Mouse (Mus musculus): ENCODE measurements around the gene Olfr223. TPM values are rescaled to one million over a fixed set of nuclear protein-coding genes. Genes with fewer than 3 reads are reported as not detected.

Olfr223 gene
- total and polyA plus RNA-seq, 3 experiments = not detected

- Histone ChIP-seq H3K9ac (ENCODE audit: control insufficient read depth, low read depth, low read length, poor library complexity, severe bottlenecking) (no peak overlapping the region), H3K36me3 (ENCODE audit: control insufficient read depth in 1 of 2, insufficient read depth in 2 of 2, low read length in 2 of 2) (no peaks in the 10 kb centered on the region), H3K27me3 (ENCODE audit: control insufficient read depth in 1 of 2, insufficient read depth in 2 of 2, low read length in 2 of 2) (peaks cover 3 to 4% of the 10 kb centered on the region in 2 experiments), H3K4me1 (ENCODE audit: control insufficient read depth in 1 of 2, insufficient read depth in 2 of 2, low read length in 2 of 2) (peaks cover 0 to 2% of the 10 kb centered on the region in 2 experiments; a peak in 1 of 4 replicates), H3K27ac (ENCODE audit: control insufficient read depth, low read depth, low read length) (no peak overlapping the region), H3K4me3 (ENCODE audit: control insufficient read depth in 1 of 2, insufficient read depth in 1 of 2, low read depth in 2 of 2, low read length in 2 of 2) (no peak overlapping the region), H3K9me3 (replicated peaks; ENCODE audit: insufficient read depth, low read length) (no peaks in the 10 kb centered on the region), H3K79me2 (ENCODE audit: control insufficient read depth, insufficient read depth, low read length, poor library complexity) (no peaks in the 10 kb centered on the region)
- no peak for DNase-seq (ENCODE audit: low read depth, low spot score)
- TF ChIP-seq GATA1 (IDR thresholded peaks at IDR 0.05; ENCODE audit: low read depth, low read length) (no peak), CHD1 (IDR thresholded peaks at IDR 0.05; ENCODE audit: low read depth, low read length) (no peak), SMC3 (IDR thresholded peaks at IDR 0.05; ENCODE audit: low read depth, low read length) (no peak), SIN3A (IDR thresholded peaks at IDR 0.05; ENCODE audit: low read length) (no peak), MAFK (IDR thresholded peaks at IDR 0.05; ENCODE audit: borderline replicate concordance, low read depth, low read length) (no peak), RCOR1 (IDR thresholded peaks at IDR 0.05; ENCODE audit: low read depth, low read length) (no peak), USF2 (IDR thresholded peaks at IDR 0.05; ENCODE audit: borderline replicate concordance in 1 of 2, insufficient read depth in 1 of 2, low read depth in 1 of 2, low read length in 2 of 2) (no peak), TAL1 (IDR thresholded peaks at IDR 0.05; ENCODE audit: low read length) (no peak), ETS1 (IDR thresholded peaks at IDR 0.05; ENCODE audit: low read depth, low read length) (no peak), MAZ (IDR thresholded peaks at IDR 0.05; ENCODE audit: low read depth, low read length) (no peak), MYC (IDR thresholded peaks at IDR 0.05; ENCODE audit: low read depth, low read length) (no peak), ZC3H11A (IDR thresholded peaks at IDR 0.05; ENCODE audit: low read depth, low read length) (no peak)
Observed at GRCm38 (mm10) chr11:59626192-59626591, 33.1 kb upstream of the Olfr223 start.

DNA sequence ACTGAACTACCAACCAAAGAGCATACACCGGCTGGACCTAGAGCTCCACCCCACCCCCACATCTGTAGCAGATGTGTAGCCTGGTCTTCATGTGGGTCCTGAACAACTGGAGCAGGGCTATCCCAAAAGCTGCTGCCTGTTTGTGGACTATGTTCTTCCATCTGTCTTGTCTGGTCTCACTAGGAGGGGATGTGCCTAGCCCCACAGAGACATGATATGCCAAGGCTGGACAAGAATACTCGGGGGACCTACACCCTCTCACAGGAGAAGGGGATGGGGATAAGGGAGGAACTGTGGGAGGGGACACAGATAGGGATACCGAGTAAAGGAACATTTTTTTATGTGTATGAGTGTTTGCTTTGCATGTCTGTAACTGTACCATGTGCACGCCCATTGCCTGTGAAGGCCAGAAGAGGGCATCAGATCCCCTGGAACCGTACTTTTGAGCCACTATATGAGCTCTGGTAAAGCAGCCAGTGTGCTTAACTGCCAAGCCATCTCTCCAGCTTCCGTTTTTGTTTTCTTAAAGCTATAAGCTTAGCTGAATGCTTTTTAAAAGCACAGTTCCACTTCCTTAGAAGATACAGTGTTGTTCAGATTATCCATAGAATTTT lies 31.0 kb upstream of the Olfr223 start:
- peaks cover 0 to 2% of the 10 kb centered on the region in 2 experiments; a peak in 1 of 4 replicates for H3K4me1 ChIP-seq (ENCODE audit: control insufficient read depth in 1 of 2, insufficient read depth in 2 of 2, low read length in 2 of 2)
- H3K9ac ChIP-seq (ENCODE audit: control insufficient read depth, low read depth, low read length, poor library complexity, severe bottlenecking) = no peak overlapping the region
- H3K36me3 ChIP-seq (ENCODE audit: control insufficient read depth in 1 of 2, insufficient read depth in 2 of 2, low read length in 2 of 2) = no peaks in the 10 kb centered on the region
- peaks cover 0 to 9% of the 10 kb centered on the region in 2 experiments; a peak in 3 of 4 replicates for H3K27me3 ChIP-seq (ENCODE audit: control insufficient read depth in 1 of 2, insufficient read depth in 2 of 2, low read length in 2 of 2)
- no peaks in the 10 kb centered on the region for H3K79me2 ChIP-seq (ENCODE audit: control insufficient read depth, insufficient read depth, low read length, poor library complexity)
- peak; percentile 96 for DNase-seq (ENCODE audit: low read depth, low spot score)
- no peak overlapping the region for H3K27ac ChIP-seq (ENCODE audit: control insufficient read depth, low read depth, low read length)
- H3K9me3 ChIP-seq (replicated peaks; ENCODE audit: insufficient read depth, low read length) = no peaks in the 10 kb centered on the region
- no peak overlapping the region for H3K4me3 ChIP-seq (ENCODE audit: control insufficient read depth in 1 of 2, insufficient read depth in 1 of 2, low read depth in 2 of 2, low read length in 2 of 2)
- TF ChIP-seq MXI1 (IDR thresholded peaks at IDR 0.05; ENCODE audit: low read depth, low read length) (no peak; the same call in none of the 2 replicates), KAT2A (conservative IDR thresholded peaks at IDR 0.05; ENCODE audit: low read depth, low read length) (no peak), ZMIZ1 (IDR thresholded peaks at IDR 0.05; ENCODE audit: low read depth, low read length) (no peak), ELF1 (IDR thresholded peaks at IDR 0.05; ENCODE audit: low read depth, low read length) (peak; percentile 79), MAZ (IDR thresholded peaks at IDR 0.05; ENCODE audit: low read depth, low read length) (no peak), JUND (IDR thresholded peaks at IDR 0.05; ENCODE audit: low read depth, low read length) (no peak), POLR2A (IDR thresholded peaks at IDR 0.05; ENCODE audit: control insufficient read depth in 1 of 2, insufficient read depth in 1 of 2, low read depth in 1 of 2, low read length in 2 of 2, poor library complexity in 1 of 2) (no peak), ZNF384 (IDR thresholded peaks at IDR 0.05; ENCODE audit: low read depth, low read length) (peak; percentile 65), USF2 (IDR thresholded peaks at IDR 0.05; ENCODE audit: borderline replicate concordance in 1 of 2, insufficient read depth in 1 of 2, low read depth in 1 of 2, low read length in 2 of 2) (no peak), NELFE (IDR thresholded peaks at IDR 0.05; ENCODE audit: low read depth, low read length) (no peak), E2F4 (IDR thresholded peaks at IDR 0.05; ENCODE audit: borderline replicate concordance, low read depth, low read length) (no peak), POLR2AphosphoS5 (IDR thresholded peaks at IDR 0.05; ENCODE audit: borderline replicate concordance, low read depth, low read length) (no peak), MAX (IDR thresholded peaks at IDR 0.05; ENCODE audit: low read length) (peak; percentile 64), MYB (IDR thresholded peaks at IDR 0.05; ENCODE audit: low read depth, low read length) (no peak), TBP (IDR thresholded peaks at IDR 0.05; ENCODE audit: low read depth, low read length) (peak; percentile 70; the same call in 1 of the 2 replicates), HCFC1 (IDR thresholded peaks at IDR 0.05; ENCODE audit: low read depth, low read length) (no peak), ZKSCAN1 (IDR thresholded peaks at IDR 0.05; ENCODE audit: low read depth, low read length) (no peak), GABPA (IDR thresholded peaks at IDR 0.05; ENCODE audit: low read depth, low read length) (no peak), ETS1 (IDR thresholded peaks at IDR 0.05; ENCODE audit: low read depth, low read length) (no peak), BHLHE40 (IDR thresholded peaks at IDR 0.05; ENCODE audit: borderline replicate concordance, low read depth, low read length) (peak; percentile 30; the same call in 1 of the 2 replicates), POLR2AphosphoS2 (IDR thresholded peaks at IDR 0.05; ENCODE audit: low read length) (no peak), EP300 (IDR thresholded peaks at IDR 0.05; ENCODE audit: low read depth in 1 of 2, low read length in 2 of 2) (peak in 1 of 2 experiments; percentile 55; a peak in 2 of 4 replicates)

All from MEL (cell line).